Mouse (Mus musculus): ENCODE measurements around the gene Shroom2. TPM values are rescaled to one million over a fixed set of nuclear protein-coding genes. Genes with fewer than 3 reads are reported as not detected.
"Not testable (repeated sequence)": the region's sequence is repeated elsewhere in the genome, so short reads cannot be mapped to it uniquely, and the experiment has no call there.

Gene Shroom2
- polyA plus RNA-seq, 1 experiment from 2014 or later, result 5.5 TPM

DNA sequence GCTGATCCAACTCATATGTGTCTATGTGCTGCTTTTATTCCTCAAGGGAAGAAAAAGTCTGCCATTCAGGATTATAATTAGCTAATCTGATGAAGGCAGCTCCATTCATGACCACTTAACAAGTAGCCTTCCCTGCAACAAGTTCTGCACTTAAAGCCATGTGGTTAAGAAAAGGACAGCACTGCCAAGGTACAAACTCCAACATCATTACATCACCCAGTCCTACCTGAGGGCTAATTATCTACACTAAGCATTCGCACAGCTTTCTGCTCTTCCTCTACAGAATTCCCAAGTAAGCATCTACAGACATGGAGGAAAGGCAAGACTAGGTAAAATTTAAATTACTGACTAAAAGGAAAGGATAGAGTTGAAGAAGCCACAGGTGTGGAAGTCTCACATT is 13.4 kb downstream of the Shroom2 start:
- H3K27ac ChIP-seq, result no peak overlapping the region
- WGBS, result 85% methylated on average over 1 of the region's 1 CpGs
- H3K4me3 ChIP-seq (replicated peaks), result no peak overlapping the region
- no peaks in the 10 kb centered on the region for H3K4me1 ChIP-seq
- H3K9ac ChIP-seq, result no peak overlapping the region
- H3K4me2 ChIP-seq, result no peak overlapping the region
- 0 out of 2 replicates have a peak, but pooled peaks cover 6% of the 10 kb centered on the region for H3K27me3 ChIP-seq
- no peak for ATAC-seq (replicated peaks; ENCODE audit: low FRiP score)
- no peaks in the 10 kb centered on the region for H3K36me3 ChIP-seq
- H3K9me3 ChIP-seq (replicated peaks), result no peaks in the 10 kb centered on the region

DNA sequence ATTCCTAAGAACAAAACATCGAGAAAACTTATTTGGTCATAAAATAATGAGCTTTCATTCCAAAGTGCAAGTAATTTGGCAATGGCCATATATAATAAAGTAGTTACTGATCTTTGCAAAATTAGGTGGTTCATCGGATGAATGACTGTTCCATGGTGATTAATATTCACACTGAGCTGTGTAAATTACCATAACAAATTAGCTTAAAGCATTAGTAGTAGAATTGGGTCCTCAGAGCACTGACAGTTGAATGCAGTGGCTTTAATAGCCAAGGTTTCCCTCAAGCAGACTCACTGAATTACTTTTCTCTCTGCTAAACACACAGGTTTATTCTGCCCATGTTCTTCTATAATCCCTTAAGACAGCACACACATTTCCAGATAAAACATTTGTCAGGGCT is 23.3 kb downstream of the Shroom2 start:
- Histone ChIP-seq H3K36me3 (no peaks in the 10 kb centered on the region), H3K27ac (no peak overlapping the region), H3K4me2 (no peak overlapping the region), H3K9ac (no peak overlapping the region), H3K4me1 (no peaks in the 10 kb centered on the region), H3K27me3 (peaks cover 46% of the 10 kb centered on the region), H3K4me3 (replicated peaks) (no peak overlapping the region), H3K9me3 (replicated peaks) (no peaks in the 10 kb centered on the region)
- 72% methylated on average over 2 of the region's 2 CpGs for WGBS
- no peak for ATAC-seq (replicated peaks; ENCODE audit: low FRiP score)

DNA sequence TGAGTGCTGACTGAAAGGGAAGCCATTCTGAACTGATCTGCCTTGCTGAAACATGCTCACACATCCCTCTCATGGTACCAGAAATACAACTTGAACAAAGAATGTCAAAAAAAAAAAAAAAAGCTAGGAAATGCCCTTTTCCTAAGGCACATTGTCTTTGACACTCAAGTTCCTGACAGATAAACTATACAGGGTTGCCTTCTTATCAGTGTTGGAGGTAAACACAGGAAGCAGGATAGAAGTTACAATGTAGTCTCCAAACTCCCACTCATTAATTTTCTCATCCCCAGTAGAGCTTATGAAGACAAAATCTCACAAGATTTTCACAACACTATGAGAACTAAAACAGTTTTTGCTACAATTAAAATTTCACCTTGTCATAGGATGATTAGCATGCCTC is 25.6 kb downstream of the Shroom2 start:
- Histone ChIP-seq H3K4me3 (replicated peaks) (no peak overlapping the region), H3K36me3 (no peaks in the 10 kb centered on the region), H3K4me2 (no peak overlapping the region), H3K4me1 (no peaks in the 10 kb centered on the region), H3K9ac (no peak overlapping the region), H3K27ac (no peak overlapping the region), H3K27me3 (peaks cover 65% of the 10 kb centered on the region), H3K9me3 (replicated peaks) (no peaks in the 10 kb centered on the region)
- no peak for ATAC-seq (replicated peaks; ENCODE audit: low FRiP score)

DNA sequence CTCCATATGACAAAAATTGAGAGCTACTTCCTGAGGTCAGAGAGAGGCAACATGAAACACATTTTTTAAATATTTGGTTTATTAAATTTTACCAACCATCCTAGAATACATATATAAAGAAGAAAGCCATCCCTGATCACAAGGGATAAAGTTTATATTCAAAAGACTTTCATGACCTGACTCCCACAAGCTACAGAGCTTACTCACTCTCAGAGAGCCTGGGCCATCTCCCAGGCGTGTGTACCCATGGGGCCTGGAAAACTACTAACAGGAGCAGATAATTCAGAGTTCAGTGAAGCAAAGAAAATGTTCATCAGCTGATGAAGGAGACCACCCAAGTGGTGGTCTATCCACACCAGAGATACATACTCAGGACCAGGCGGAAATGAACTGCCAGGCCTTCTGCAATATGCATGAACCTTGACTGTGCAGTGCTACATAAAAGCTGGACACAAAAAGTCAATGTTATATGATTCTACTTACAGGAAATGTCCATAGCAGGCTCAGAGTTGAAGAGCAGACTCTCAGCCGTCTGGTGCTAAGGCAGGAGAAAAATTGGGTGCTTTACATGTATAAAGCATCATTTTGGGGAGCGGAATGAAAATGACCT is 30.4 kb downstream of the Shroom2 start:
- Histone ChIP-seq H3K27me3 (peaks cover 49% of the 10 kb centered on the region), H3K4me1 (no peaks in the 10 kb centered on the region), H3K27ac (0 out of 2 replicates have a peak overlapping the region, but pooled peaks have one; percentile 9), H3K36me3 (no peaks in the 10 kb centered on the region), H3K4me3 (replicated peaks) (no peak overlapping the region), H3K4me2 (no peak overlapping the region), H3K9ac (no peak overlapping the region), H3K9me3 (replicated peaks) (no peaks in the 10 kb centered on the region)
- 0 out of 2 replicates have a peak, but pooled peaks have one; percentile 58 for ATAC-seq (replicated peaks; ENCODE audit: low FRiP score)
- 74% methylated on average over 4 of the region's 4 CpGs for WGBS

DNA sequence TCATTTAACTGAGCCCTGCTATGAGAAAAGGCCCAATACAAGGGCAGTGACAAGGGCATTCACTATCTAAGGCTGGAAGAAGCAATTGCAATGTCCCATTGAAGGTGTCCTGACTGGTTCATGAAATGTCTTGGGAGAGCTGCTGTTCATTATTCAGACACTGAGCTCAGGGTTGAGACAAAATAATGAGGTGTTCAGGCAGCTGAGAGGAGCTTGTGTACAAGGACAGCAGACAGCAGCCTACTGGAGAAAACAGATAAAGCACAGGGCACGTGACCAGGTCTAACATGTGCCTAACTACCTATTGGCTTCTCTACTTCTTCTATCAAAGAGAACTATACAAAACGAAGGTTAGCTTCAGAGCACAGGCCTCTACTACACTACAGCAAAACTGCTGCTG is 31.1 kb downstream of the Shroom2 start:
- no peak for ATAC-seq (replicated peaks; ENCODE audit: low FRiP score)
- H3K9ac ChIP-seq, result no peak overlapping the region
- no peak overlapping the region for H3K4me3 ChIP-seq (replicated peaks)
- 69% methylated on average over 2 of the region's 2 CpGs for WGBS
- no peaks in the 10 kb centered on the region for H3K4me1 ChIP-seq
- peaks cover 43% of the 10 kb centered on the region for H3K27me3 ChIP-seq
- H3K27ac ChIP-seq, result 0 out of 2 replicates have a peak overlapping the region, but pooled peaks have one; percentile 9
- no peak overlapping the region for H3K4me2 ChIP-seq
- no peaks in the 10 kb centered on the region for H3K36me3 ChIP-seq
- H3K9me3 ChIP-seq (replicated peaks), result no peaks in the 10 kb centered on the region

DNA sequence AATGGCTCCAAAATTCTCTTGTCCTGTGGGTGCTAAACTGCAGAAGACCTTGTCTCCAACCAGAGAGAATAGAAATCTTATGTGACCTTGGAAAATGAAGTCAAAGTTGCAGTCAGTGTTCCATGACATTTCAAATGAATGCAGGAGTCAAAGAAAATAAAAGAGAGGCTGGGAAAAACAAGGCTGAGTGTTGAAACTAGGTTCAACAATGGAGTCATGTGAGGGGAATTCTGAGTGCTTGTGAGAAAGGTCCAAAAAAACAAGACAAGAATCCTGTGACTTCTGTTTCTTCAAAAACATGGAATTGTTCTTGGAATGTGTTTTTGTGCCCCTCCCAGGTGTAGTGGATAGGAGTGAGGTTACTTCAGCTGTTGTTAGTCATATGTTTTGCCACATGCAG is 34.0 kb downstream of the Shroom2 start:
- Histone ChIP-seq H3K9ac (no peak overlapping the region), H3K27ac (no peak overlapping the region), H3K4me1 (no peaks in the 10 kb centered on the region), H3K27me3 (peaks cover 31% of the 10 kb centered on the region), H3K4me2 (no peak overlapping the region), H3K9me3 (replicated peaks) (no peaks in the 10 kb centered on the region), H3K36me3 (no peaks in the 10 kb centered on the region), H3K4me3 (replicated peaks) (no peak overlapping the region)
- no peak for ATAC-seq (replicated peaks; ENCODE audit: low FRiP score)

DNA sequence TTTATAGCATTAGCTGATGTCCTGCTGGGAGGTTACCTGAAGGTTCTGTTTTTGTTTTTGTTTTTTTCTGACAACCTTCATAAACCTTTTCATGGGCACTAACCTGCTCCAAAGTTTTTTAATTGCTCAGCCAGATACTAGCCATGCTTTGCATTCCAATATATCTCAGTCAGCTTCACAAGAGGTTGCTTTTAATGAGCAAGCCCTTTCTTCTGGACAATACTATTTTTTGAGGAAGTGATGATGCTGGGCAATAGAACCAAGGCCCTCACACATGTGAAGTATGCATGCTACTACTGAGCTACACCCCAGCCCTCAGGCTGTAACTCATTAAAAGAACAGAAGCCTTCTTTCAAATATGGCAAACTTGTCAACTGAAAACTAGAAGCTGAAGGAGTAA is 52.6 kb downstream of the Shroom2 start:
- no peaks in the 10 kb centered on the region for H3K4me1 ChIP-seq
- no peak for ATAC-seq (replicated peaks; ENCODE audit: low FRiP score)

DNA sequence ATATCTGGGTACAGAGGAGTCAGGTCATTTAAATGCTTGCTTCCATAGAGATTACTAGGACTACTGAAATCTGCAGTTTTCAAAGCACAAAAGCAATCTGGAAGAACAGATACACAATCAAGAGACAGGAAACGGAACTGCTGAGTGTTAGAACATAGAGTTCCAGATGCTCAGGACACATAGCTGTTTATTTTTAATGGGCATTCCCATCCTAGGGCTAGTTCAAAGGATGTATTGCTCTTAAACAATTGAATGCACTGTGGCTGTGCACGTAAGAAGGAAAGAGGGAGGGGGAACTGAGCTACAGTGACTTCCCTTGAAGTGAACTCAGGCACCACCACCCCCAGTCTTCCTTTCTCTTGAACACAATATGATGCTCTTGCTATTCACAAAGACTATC is 58.5 kb downstream of the Shroom2 start:
- not testable (repeated sequence) for H3K36me3 ChIP-seq; ATAC-seq (replicated peaks; ENCODE audit: low FRiP score); H3K27ac ChIP-seq; H3K9ac ChIP-seq; H3K4me1 ChIP-seq; H3K4me3 ChIP-seq (replicated peaks); H3K9me3 ChIP-seq (replicated peaks); H3K4me2 ChIP-seq
- H3K27me3 ChIP-seq, result peaks cover 15% of the 10 kb centered on the region
- WGBS, result 57% methylated on average over 2 of the region's 2 CpGs

More for the DNA sequence above, 52.6 kb downstream of the Shroom2 start:
- no peak overlapping the region for H3K27ac ChIP-seq
- no peak overlapping the region for H3K9ac ChIP-seq
- 0 out of 2 replicates have a peak, but pooled peaks cover 6% of the 10 kb centered on the region for H3K27me3 ChIP-seq
- no peaks in the 10 kb centered on the region for H3K36me3 ChIP-seq
- H3K4me3 ChIP-seq (replicated peaks), result no peak overlapping the region
- no peaks in the 10 kb centered on the region for H3K9me3 ChIP-seq (replicated peaks)
- H3K4me2 ChIP-seq, result no peak overlapping the region

DNA sequence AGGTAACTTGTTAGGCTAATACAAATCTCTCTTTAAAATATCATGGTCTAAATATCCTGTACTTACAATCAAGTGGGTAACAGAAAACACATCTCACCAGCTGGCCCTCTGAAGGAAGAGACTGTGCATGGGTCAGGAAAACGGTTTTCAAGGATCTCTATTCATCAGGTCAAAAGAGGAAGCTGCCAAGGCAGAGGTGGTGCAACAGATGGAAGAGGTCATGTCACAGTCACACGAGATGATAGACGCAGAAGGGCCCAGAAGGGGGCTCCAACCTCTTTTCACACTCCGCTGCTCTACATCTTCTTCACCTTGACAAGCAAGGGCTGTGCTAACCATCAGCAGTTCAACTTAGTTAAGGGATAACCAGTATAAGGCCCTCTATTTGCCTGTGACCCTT is 60.9 kb downstream of the Shroom2 start:
- peaks cover 26% of the 10 kb centered on the region for H3K27me3 ChIP-seq

DNA sequence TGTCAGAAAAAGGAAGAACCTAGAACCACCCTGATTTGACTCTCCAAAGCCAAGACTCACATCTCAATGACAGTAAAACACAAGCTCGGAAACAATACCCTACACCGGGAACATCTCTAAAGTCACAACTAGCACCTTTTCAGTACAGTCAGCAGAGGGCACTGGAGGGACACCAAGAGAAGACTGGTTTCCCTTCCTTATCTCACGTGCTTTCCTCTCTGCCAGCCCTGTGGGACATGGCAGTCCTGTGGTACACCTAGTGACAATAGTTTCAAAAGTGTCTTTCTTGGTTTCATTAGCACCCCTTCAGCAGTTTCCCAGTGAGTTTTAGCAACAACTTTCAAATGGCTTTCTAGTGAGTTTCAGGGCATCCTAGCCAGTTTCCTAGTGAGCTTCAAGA is 63.9 kb downstream of the Shroom2 start:
- H3K27ac ChIP-seq, result no peak overlapping the region
- WGBS, result 15% methylated on average over 3 of the region's 3 CpGs
- H3K4me3 ChIP-seq (replicated peaks), result no peak overlapping the region
- H3K27me3 ChIP-seq, result peaks cover 33% of the 10 kb centered on the region
- peak; percentile 67; the same call in 1 of the 2 replicates for ATAC-seq (replicated peaks; ENCODE audit: low FRiP score)
- H3K9me3 ChIP-seq (replicated peaks), result no peaks in the 10 kb centered on the region
- no peaks in the 10 kb centered on the region for H3K4me1 ChIP-seq
- H3K9ac ChIP-seq, result no peak overlapping the region
- no peaks in the 10 kb centered on the region for H3K36me3 ChIP-seq
- no peak overlapping the region for H3K4me2 ChIP-seq

More for the DNA sequence above, 60.9 kb downstream of the Shroom2 start:
- WGBS, result 50% methylated on average over 4 of the region's 4 CpGs
- Histone ChIP-seq H3K27ac (no peak overlapping the region), H3K4me3 (replicated peaks) (no peak overlapping the region), H3K36me3 (no peaks in the 10 kb centered on the region), H3K9me3 (replicated peaks) (no peaks in the 10 kb centered on the region), H3K9ac (no peak overlapping the region), H3K4me2 (no peak overlapping the region), H3K4me1 (no peaks in the 10 kb centered on the region)
- no peak for ATAC-seq (replicated peaks; ENCODE audit: low FRiP score)

DNA sequence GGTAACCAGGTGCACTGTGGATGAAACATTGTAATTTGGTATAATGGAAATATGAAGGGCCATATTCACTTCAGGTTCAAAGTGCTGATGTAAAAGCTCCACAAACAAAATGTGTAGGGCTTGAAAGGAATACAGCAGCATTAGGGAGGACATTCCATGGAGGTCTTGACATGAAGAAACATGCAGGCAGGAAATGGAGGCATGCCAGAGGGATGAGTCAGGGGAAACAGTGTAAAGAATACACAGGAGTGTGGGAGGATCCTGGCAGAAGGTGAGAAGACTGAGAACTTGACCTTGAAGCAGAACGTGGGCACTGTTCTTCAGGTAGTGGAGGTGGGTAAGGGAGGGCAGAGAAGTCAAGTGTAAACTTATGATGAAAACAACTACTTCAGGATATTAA is 65.6 kb downstream of the Shroom2 start:
- Histone ChIP-seq H3K4me1 (no peaks in the 10 kb centered on the region), H3K27me3 (peaks cover 27% of the 10 kb centered on the region), H3K9me3 (replicated peaks) (no peaks in the 10 kb centered on the region), H3K4me3 (replicated peaks) (no peak overlapping the region), H3K36me3 (no peaks in the 10 kb centered on the region), H3K4me2 (no peak overlapping the region), H3K27ac (no peak overlapping the region), H3K9ac (no peak overlapping the region)
- 30% methylated on average over 1 of the region's 1 CpGs for WGBS
- no peak for ATAC-seq (replicated peaks; ENCODE audit: low FRiP score)

DNA sequence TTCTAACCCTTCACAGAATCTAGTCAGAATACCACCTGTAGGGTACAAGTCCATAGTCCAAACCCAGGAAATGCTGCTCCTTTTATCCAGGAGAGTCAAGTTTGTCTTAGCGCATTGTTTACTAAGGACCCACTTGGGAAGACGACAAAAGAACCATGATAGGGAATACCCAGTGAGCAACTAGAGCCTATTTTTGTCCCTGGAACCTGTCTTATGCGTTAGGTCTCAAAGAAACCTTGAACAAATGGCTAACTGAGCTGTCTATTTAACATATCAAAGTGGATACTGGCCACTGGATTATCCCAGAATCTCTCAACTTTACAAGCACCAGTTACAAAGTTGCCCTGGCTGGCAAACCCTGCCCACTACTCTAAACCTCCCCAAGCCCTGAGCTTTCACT is 67.6 kb downstream of the Shroom2 start:
- Histone ChIP-seq H3K4me2 (no peak overlapping the region), H3K9me3 (replicated peaks) (no peaks in the 10 kb centered on the region)
- 73% methylated on average over 3 of the region's 3 CpGs for WGBS

DNA sequence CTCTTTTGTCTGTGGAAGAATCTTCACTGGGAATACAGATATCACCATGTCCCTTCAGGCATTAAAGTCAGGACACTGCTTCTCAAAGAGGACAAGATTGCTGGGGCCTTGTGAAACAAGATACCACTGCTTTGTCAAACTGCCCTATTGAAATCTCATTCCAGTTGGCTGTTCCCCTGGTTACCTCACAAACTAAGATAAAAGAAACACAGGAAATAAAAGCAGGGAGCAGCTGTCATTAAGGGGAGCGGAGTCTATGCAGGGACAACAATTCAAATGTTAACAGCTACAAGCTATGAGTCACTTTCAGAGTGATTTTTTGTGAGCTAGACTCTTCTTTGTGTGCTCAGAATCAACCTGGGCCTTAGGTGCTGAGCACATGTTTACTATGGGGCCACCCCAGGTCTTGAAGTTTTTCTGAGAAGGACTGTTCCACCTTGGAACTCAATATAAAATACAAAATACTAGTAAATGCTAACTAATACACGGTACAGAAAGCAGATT is 78.4 kb downstream of the Shroom2 start:
- Histone ChIP-seq H3K9ac (no peak overlapping the region), H3K4me2 (no peak overlapping the region), H3K27me3 (peaks cover 25% of the 10 kb centered on the region), H3K4me1 (no peaks in the 10 kb centered on the region), H3K9me3 (replicated peaks) (no peaks in the 10 kb centered on the region), H3K27ac (no peak overlapping the region), H3K4me3 (replicated peaks) (no peak overlapping the region), H3K36me3 (no peaks in the 10 kb centered on the region)
- 65% methylated on average over 2 of the region's 2 CpGs for WGBS
- no peak for ATAC-seq (replicated peaks; ENCODE audit: low FRiP score)

More for the DNA sequence above, 67.6 kb downstream of the Shroom2 start:
- ATAC-seq (replicated peaks; ENCODE audit: low FRiP score), result no peak
- H3K36me3 ChIP-seq, result no peaks in the 10 kb centered on the region
- no peak overlapping the region for H3K4me3 ChIP-seq (replicated peaks)
- no peaks in the 10 kb centered on the region for H3K4me1 ChIP-seq
- no peak overlapping the region for H3K9ac ChIP-seq
- no peak overlapping the region for H3K27ac ChIP-seq
- peaks cover 32% of the 10 kb centered on the region for H3K27me3 ChIP-seq
